Mouse (Mus musculus) embryonic facial prominence, embryonic 14.5 days (tissue): ENCODE results near the gene Rin1. TPM values are rescaled to one million over a fixed set of nuclear protein-coding genes. Genes with fewer than 3 reads are reported as not detected.

Source experiments
- ATAC-seq: fragments of 200-750 bp; cut with Nextera tagmentation; 2 replicates; pipeline ENCODE4 v1.8.0; 2017; ENCODE audit warnings: low read depth, moderate number of reproducible peaks, moderate TSS enrichment
- DNase-seq: peaks from one replicate; pipeline ENCODE4 v3.0.0-alpha.2; 2015; ENCODE audit warnings: low spot score
- H3K27ac ChIP-seq: fragments of 300-500 bp; sonication (generic); replicated peaks from 2 replicates; pipeline ENCODE4 v1.5.1; 2014; ENCODE audit warnings: low read depth, mild to moderate bottlenecking, low read length, moderate library complexity
- H3K27me3 ChIP-seq: fragments of 300-500 bp; sonication (generic); replicated peaks from 2 replicates; pipeline ENCODE4 v1.6.1; 2014; ENCODE audit warnings: low read length; ENCODE audit not compliant: control insufficient read depth, insufficient read depth
- H3K36me3 ChIP-seq: fragments of 300-500 bp; sonication (generic); 2 replicates; pipeline ENCODE4 v1.6.1; 2014; ENCODE audit warnings: low read length, mixed read lengths; ENCODE audit not compliant: control insufficient read depth, insufficient read depth
- H3K4me1 ChIP-seq: fragments of 300-500 bp; sonication (generic); 2 replicates; pipeline ENCODE4 v1.6.1; 2014; ENCODE audit warnings: antibody characterized with exemption, low read length; ENCODE audit not compliant: control insufficient read depth, insufficient read depth
- H3K4me2 ChIP-seq: fragments of 300-500 bp; sonication (generic); 2 replicates; pipeline ENCODE4 v1.6.1; 2014; ENCODE audit warnings: low read depth, mild to moderate bottlenecking, low read length, moderate library complexity, mixed read lengths
- H3K4me3 ChIP-seq: fragments of 300-500 bp; sonication (generic); 2 replicates; pipeline ENCODE4 v1.5.1; 2014; ENCODE audit warnings: low read depth, mild to moderate bottlenecking, low read length
- H3K9ac ChIP-seq: fragments of 300-500 bp; sonication (generic); 2 replicates; pipeline ENCODE4 v1.6.1; 2014; ENCODE audit warnings: low read depth, mild to moderate bottlenecking, low read length, moderate library complexity, mixed read lengths
- H3K9me3 ChIP-seq: fragments of 300-500 bp; sonication (generic); 2 replicates; pipeline ENCODE4 v1.6.1; 2016; ENCODE audit warnings: low read length; ENCODE audit not compliant: control insufficient read depth
- WGBS: fragments of 180-500 bp; shearing (Covaris S2); extraction: QIAGEN DNeasy Blood & Tissue Kit; methylation state at CpG from one replicate; pipeline ENCODE4 v1.1.7; 2014; 5-methylcytosine and 5-hydroxymethylcytosine counted together
- polyA plus RNA-seq: library from polyadenylated mRNA; unstranded; fragments of >200 nt; fragmentation: Nextera tagmentation; extraction: Ambion mirVana; gene quantifications from 2 replicates; pipeline ENCODE4 v1.2.1, GENCODE M21; 2014

Rin1 gene
- polyA plus RNA-seq, 1 experiment from 2014 or later, result 3.0 TPM

DNA sequence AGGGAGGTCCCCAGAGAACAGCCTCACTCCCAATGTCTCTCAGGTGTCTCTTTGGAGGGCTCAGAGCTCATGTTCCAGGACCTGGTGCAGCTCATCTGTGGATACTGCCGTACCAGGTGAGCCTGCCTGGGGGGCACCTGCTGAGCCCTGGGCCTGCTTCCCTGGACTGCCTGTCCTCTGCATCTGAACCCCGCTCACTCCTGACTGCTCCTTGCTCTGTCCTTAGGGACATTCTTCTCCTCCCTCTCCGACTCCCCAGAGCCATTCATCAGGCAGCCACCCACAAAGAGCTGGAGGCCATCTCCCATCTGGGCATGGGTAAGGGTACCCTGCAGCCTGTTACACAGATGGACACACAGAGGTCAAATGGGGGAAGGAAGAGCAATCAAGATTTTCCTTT is 1.2 kb downstream of the Rin1 start:
- Histone ChIP-seq H3K9ac (peak overlapping the region; percentile 2; the same call in 1 of the 2 replicates), H3K9me3 (no peaks in the 10 kb centered on the region), H3K4me3 (0 out of 2 replicates have a peak overlapping the region, but pooled peaks have one; percentile 17), H3K27ac (no peak overlapping the region), H3K36me3 (peaks cover 24% of the 10 kb centered on the region), H3K4me1 (peaks cover 13% of the 10 kb centered on the region), H3K4me2 (peak overlapping the region; percentile 40), H3K27me3 (peaks cover 33% of the 10 kb centered on the region)
- 31% methylated on average over 3 of the region's 3 CpGs for WGBS
- ATAC-seq (no peak), DNase-seq (no peak)

DNA sequence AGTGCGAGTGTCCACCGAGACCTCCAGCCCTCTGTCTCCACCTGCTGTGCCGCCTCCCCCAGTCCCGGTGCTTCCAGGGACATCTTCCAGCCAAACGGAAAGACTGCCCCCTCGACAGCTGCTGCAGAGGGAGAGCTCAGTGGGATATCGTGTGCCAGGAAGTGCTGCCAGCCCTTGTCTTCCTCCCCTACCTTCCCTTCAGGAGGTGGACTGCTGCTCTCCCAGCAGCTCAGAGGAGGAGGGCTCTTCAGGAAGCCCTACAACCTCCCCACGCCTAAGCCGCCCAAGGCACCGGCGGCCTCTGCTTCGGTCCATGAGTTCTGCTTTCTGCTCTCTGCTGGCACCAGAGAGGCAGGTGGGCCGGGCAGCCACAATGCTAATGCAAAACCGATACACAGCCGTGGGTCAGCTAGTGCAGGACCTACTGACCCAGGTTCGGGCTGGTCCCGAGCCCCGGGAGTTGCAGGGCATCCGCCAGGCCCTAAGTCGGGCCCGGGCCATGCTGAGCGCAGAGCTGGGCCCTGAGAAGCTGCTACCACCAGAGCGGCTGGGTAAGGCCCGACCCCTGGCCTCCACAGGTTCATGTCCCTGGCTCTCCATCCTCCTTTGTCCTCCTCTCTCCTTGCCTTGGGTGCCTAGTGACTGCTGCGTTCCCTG is 2.0 kb downstream of the Rin1 start:
- Histone ChIP-seq H3K36me3 (peaks cover 16% of the 10 kb centered on the region), H3K27me3 (peaks cover 33% of the 10 kb centered on the region), H3K4me2 (no peak overlapping the region), H3K4me1 (peaks cover 13% of the 10 kb centered on the region), H3K27ac (no peak overlapping the region), H3K9ac (no peak overlapping the region), H3K9me3 (no peaks in the 10 kb centered on the region), H3K4me3 (no peak overlapping the region)
- no peak for ATAC-seq
- no peak for DNase-seq
- 33% methylated on average over 19 of the region's 25 CpGs for WGBS

DNA sequence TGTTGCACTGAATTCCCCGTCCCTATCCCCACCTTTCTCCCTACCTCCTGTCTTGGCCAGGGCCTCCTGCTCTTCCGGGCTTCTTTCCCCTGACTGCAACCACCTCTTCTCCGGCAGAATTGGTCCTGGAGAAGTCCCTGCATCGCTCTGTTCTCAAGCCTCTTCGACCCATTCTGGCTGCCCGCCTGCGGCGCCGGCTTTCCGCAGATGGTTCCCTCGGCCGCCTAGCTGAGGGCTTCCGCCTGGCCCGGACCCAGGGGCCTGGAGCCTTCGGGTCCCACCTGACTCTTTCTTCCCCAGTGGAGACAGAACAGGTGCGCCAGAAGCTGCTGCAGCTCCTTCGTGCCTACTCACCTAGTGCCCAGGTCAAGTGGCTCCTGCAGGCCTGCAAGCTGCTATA is 2.6 kb downstream of the Rin1 start:
- H3K27me3 ChIP-seq, result peaks cover 33% of the 10 kb centered on the region
- no peak overlapping the region for H3K9ac ChIP-seq
- no peaks in the 10 kb centered on the region for H3K9me3 ChIP-seq
- WGBS, result 71% methylated on average over 17 of the region's 17 CpGs
- peaks cover 11% of the 10 kb centered on the region for H3K36me3 ChIP-seq
- H3K27ac ChIP-seq, result no peak overlapping the region
- H3K4me1 ChIP-seq, result peaks cover 13% of the 10 kb centered on the region
- no peak overlapping the region for H3K4me3 ChIP-seq
- DNase-seq (no peak), ATAC-seq (no peak)
- H3K4me2 ChIP-seq, result no peak overlapping the region

DNA sequence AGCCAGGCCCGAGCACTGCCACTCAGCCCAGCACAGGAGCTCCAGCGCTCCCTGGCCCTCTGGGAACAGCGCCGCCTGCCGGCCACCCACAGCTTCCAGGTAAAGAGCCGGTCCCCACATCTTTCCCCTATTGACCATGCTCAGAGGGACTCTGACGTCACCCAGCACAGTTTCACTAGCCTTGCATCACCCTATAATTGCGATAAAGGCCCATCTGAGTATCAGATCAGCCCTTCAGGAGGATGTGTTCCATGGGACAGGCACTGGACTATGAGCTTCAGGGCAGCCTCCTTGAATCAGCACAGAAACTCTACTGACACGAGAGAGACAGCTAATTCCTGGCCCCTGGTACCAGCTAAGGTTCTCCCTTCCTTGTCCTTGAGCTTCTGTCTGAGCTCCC is 3.6 kb downstream of the Rin1 start:
- Histone ChIP-seq H3K4me2 (no peak overlapping the region), H3K36me3 (0 out of 2 replicates have a peak, but pooled peaks cover under 1% of the 10 kb centered on the region), H3K27ac (no peak overlapping the region), H3K4me1 (peaks cover 19% of the 10 kb centered on the region), H3K4me3 (no peak overlapping the region), H3K9me3 (no peaks in the 10 kb centered on the region), H3K27me3 (peaks cover 33% of the 10 kb centered on the region), H3K9ac (no peak overlapping the region)
- DNase-seq, result no peak
- no peak for ATAC-seq
- WGBS, result 24% methylated on average over 9 of the region's 9 CpGs

DNA sequence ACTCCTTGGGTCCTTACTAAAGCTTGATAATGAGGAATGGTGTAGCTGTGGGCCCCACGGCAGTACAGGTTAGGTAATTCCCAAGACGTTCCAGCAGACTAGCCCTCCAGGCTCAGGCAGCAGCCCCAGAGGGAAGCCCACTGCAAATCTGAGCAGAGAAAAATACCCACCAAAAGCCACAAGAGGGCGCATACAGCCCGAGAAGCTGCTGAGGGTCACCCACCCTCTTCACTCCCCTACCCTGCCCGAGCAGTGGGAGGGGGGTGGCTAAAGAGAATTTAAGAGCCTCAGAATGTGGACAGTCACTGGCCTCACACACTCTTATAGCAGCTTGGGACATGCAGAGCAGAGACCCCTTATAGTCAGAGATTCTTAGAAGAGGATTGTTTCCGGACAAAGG is 6.0 kb downstream of the Rin1 start:
- Histone ChIP-seq H3K36me3 (no peaks in the 10 kb centered on the region), H3K9ac (no peak overlapping the region), H3K27ac (no peak overlapping the region), H3K9me3 (no peaks in the 10 kb centered on the region), H3K27me3 (peaks cover 27% of the 10 kb centered on the region), H3K4me3 (no peak overlapping the region), H3K4me2 (no peak overlapping the region), H3K4me1 (peaks cover 31% of the 10 kb centered on the region)
- peak; percentile 50 for ATAC-seq
- WGBS, result 12% methylated on average over 6 of the region's 6 CpGs
- peak; percentile 73 for DNase-seq

DNA sequence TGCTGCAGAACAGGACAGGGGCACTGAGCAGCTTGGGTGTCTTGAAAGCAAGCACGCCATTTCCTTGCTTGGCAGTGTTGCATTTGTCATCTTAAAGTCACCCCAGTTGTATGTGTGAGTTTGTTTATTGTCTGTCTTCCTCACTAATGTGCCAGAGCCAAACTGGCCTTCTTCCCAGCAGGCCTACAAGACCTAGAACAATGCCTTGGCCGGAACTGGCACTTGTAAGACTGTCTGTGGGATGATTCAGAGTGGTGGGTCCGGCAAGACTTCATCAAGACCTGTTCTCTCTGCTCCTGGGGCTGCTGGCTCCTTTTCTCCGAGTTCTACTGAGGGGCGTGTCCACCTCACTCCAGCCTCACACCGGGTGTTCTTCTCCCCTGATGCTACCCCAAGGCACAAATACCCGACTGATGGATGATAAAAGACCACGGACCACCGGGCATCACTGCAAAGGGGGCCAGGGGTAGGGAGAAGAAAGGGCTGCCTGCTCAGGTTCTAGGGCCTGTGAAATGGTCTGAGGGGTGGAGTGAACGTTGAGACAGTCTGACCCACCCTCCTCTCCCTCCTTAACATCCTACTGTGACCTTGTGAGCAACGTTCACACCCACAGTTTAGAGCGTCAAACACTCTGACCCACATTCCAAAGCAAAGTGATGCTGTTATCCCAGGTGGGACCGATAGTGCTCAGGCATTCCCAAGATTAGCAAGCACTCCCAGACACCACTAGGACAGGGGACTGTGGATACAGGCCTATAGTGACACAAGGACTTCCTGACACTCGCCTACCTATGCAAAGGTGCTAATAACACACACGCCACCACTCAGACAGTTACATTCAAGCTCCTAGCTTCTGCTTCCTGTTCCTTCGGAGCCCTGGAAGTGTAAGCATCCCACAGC is 7.8 kb downstream of the Rin1 start:
- DNase-seq (no peak), ATAC-seq (no peak)
- 30% methylated on average over 16 of the region's 16 CpGs for WGBS
- Histone ChIP-seq H3K36me3 (no peaks in the 10 kb centered on the region), H3K4me1 (peaks cover 32% of the 10 kb centered on the region), H3K9me3 (no peaks in the 10 kb centered on the region), H3K27ac (0 out of 2 replicates have a peak overlapping the region, but pooled peaks have one; percentile 54), H3K4me2 (no peak overlapping the region), H3K27me3 (peaks cover 9% of the 10 kb centered on the region; the same call in 1 of the 2 replicates), H3K9ac (no peak overlapping the region), H3K4me3 (no peak overlapping the region)

DNA sequence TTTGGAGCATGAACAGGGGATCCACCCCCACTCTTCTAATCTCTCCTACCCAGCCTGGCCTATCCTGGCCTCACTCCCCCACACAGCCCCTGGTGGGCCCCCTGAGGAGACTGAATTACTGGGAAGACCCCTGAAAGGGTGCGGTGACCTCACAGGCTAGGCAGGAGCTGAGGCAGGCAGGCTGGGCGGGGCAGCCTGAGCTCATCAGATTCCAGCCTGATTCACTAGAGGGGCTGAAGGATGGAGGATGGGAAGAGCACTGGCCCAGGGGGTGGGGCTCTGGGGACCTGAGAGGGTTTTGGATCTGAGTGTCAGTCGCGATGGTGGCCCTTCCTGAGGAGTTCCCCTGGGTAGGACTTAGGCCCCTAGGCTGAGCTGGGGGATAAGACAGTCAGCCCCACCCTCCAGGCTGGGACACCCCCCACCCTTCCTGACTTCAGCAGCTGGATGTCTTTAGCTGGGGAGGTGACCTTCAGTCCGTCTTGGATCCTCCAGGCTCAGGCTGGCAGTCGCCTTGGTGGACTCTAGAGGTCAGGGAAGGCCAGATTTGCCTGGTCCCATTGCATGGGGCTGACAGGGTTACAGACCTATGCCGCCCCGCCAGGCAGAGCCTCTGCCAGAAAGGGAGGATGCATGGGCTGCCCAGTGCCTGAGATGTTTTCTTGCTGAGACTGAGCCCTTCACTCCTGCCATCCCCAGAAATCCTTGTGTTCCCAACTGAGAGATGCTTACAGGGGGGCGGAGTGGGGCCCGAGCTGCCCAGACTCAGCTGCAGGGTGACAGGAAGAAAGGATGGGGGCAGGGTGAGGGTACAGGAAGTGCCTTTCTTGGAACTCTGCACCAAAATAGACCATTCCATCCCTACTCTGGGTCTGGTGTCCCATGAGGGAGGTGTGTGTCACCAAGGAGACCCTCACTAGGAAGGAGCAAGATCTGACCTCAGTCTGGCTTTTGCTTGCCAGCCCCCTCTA is 8.8 kb downstream of the Rin1 start:
- peaks cover 32% of the 10 kb centered on the region for H3K4me1 ChIP-seq
- no peaks in the 10 kb centered on the region for H3K9me3 ChIP-seq
- no peaks in the 10 kb centered on the region for H3K36me3 ChIP-seq
- H3K27me3 ChIP-seq, result 0 out of 2 replicates have a peak, but pooled peaks cover under 1% of the 10 kb centered on the region
- no peak for DNase-seq
- ATAC-seq, result peak; percentile 19; the same call in 1 of the 2 replicates
- H3K4me2 ChIP-seq, result peak overlapping the region; percentile 7; the same call in 1 of the 2 replicates
- peak overlapping the region; percentile 54 for H3K27ac ChIP-seq
- H3K9ac ChIP-seq, result no peak overlapping the region
- WGBS, result 24% methylated on average over 9 of the region's 10 CpGs
- no peak overlapping the region for H3K4me3 ChIP-seq
